Mouse (Mus musculus) urinary bladder, adult 18-20 months (tissue): ENCODE results near the gene Celf2.

Experiments
- DNase-seq, 2 experiments: peaks; one replicate each; pipeline ENCODE4 v3.0.0; 2022; ENCODE audit warnings: low spot score in 2 of 2, mixed read lengths in 2 of 2

Celf2 gene

DNA sequence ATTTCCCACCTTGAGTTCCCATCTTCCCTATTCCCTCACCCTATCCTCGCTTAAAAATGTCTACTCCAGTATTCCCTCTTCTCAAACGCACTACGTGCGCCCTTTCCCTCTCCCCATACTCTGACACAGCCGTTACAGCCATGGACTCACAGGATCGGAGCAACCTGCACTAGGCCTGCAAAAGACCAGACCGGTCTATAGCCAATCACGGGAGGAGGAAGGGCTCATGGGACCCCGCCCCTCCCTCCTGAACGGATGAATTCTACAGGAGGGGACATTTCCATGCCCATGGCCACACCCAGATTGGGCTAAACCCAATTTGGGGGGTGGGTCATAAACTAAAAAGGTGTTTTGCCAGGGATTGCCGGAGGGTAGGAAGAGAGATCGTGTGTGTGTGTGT, 1003.8 kb downstream of the Celf2 start:
- DNase-seq, result no peak

- no peak for DNase-seq
These were observed 1011.3 kb downstream of the Celf2 start for GRCm38 (mm10) chr2:6498101-6498500.

DNA sequence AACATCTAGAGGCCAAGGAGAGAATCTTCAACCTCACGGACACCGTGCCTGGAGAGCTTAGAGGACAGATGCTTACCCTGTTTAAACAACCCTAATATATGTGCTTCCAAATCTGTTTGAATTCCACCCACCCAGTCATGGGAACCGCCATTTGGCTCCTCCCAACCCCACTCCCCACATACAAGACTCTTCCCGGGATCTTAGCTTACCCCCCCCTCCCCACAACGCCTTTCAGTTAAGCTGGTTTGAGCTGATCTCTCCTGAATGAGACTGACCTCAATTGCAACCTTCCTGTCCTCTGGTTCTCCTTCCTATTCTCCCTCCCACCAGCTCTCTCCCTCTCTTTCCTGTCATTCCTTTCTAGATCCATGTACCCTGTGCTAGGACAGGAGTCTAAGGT, 1011.7 kb downstream of the Celf2 start:
- no peak for DNase-seq

DNA sequence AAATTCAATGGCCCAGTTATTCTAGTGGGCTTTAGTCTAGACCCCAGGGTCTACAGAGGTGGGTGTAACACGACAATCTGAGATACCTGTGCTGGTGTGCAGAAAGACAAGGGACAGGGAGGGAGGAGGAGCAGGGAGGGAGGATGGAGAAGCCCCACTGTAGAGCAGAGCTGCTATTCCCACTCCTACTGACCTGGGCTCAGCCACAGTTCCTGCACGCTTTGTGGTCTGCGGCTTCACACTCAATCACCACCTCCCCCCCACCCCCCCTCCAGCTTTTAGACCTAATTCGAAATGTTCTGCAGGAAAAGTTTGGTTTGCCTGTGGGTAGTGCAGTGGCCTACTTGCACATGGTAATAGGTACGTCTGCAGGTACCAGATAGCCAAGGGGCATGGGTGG, 1015.5 kb downstream of the Celf2 start:
- no peak for DNase-seq

DNA sequence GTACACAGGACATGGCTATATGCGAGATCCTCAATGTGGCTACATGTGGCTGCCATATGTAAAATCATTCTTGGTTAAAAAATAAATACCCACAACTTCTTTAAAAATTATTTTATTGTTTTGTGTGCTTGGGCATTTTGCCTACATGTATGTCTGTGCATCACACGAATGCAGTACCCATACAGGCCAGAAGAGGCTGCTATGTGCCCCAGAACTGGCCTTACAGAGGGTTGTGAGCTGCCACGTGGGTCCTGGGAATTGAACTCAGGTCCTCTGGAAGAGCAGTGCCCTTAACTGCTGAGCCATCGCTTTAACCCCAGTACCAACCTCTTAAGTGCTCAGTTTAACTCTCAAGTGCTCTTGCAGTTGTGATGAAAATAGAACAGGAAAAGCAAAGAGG, 1018.5 kb downstream of the Celf2 start:
- DNase-seq, result no peak

DNA sequence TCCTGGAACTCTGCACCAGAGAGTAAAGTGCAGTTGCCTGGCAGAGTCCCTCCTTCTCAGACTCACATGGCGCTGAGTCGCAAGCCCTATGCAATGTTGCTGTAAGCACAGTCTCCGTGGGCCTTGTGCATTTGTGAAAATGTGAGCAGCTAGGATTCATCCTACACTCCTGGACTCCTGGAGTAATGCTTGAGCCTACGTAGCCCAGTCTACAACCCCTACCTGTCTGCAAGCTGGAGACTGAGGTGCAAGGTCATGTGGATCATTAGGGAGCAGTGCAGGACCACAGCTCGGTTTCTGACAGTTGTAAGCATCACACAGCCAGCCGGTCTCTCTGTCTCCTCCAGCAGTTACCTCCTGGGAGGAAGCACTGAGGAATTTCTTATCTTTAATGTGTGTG, 1019.3 kb downstream of the Celf2 start:
- DNase-seq, result no peak
